Mouse (Mus musculus) kidney, embryonic 15.5 days (tissue): ENCODE results near the gene Kif14. TPM values are rescaled to one million over a fixed set of nuclear protein-coding genes. Genes with fewer than 3 reads are reported as not detected.
"Not testable (repeated sequence)": the region's sequence is repeated elsewhere in the genome, so short reads cannot be mapped to it uniquely, and the experiment has no call there.

ENCODE experiments used
- ATAC-seq: fragments of 200-750 bp; cut with Nextera tagmentation; replicated peaks from 2 replicates; pipeline ENCODE4 v1.8.0; 2017; ENCODE audit warnings: moderate TSS enrichment; ENCODE audit not compliant: low FRiP score
- H3K27ac ChIP-seq: fragments of 300-500 bp; sonication (generic); 2 replicates; pipeline ENCODE4 v1.5.1; 2015; ENCODE audit warnings: mild to moderate bottlenecking, inconsistent platforms
- H3K27me3 ChIP-seq: fragments of 300-500 bp; sonication (generic); 2 replicates; pipeline ENCODE4 v1.6.1; 2015; ENCODE audit warnings: inconsistent platforms
- H3K36me3 ChIP-seq: fragments of 300-500 bp; sonication (generic); 2 replicates; pipeline ENCODE4 v1.6.1; 2015; ENCODE audit warnings: inconsistent platforms
- H3K4me1 ChIP-seq: fragments of 300-500 bp; sonication (generic); 2 replicates; pipeline ENCODE4 v1.6.1; 2015; ENCODE audit warnings: inconsistent platforms
- H3K4me2 ChIP-seq: fragments of 300-500 bp; sonication (generic); 2 replicates; pipeline ENCODE4 v1.6.1; 2015; ENCODE audit warnings: moderate library complexity, mild to moderate bottlenecking, inconsistent platforms
- H3K4me3 ChIP-seq: fragments of 300-500 bp; sonication (generic); replicated peaks from 2 replicates; pipeline ENCODE4 v1.5.1; 2015; ENCODE audit warnings: mild to moderate bottlenecking, inconsistent platforms
- H3K9ac ChIP-seq: fragments of 300-500 bp; sonication (generic); 2 replicates; pipeline ENCODE4 v1.6.1; 2015; ENCODE audit warnings: mild to moderate bottlenecking, inconsistent platforms
- H3K9me3 ChIP-seq: fragments of 300-500 bp; sonication (generic); replicated peaks from 2 replicates; pipeline ENCODE4 v1.6.1; 2016; ENCODE audit warnings: inconsistent platforms
- WGBS: fragments of 180-500 bp; shearing (Covaris S2); methylation state at CpG from one replicate; pipeline ENCODE4 v1.1.7; 2015; ENCODE audit warnings: mixed read lengths; 5-methylcytosine and 5-hydroxymethylcytosine counted together
- polyA plus RNA-seq: library from polyadenylated mRNA; unstranded; fragments of >200 nt; fragmentation: Nextera tagmentation; extraction: Ambion mirVana; gene quantifications from 2 replicates; pipeline ENCODE4 v1.2.1, GENCODE M21; 2015

Gene Kif14
- polyA plus RNA-seq, 1 experiment from 2014 or later: 5.0 TPM

- H3K4me3 ChIP-seq: no peak overlapping the region
- H3K27me3 ChIP-seq: no peaks in the 10 kb centered on the region
- no peak for ATAC-seq
- H3K4me2 ChIP-seq: no peak overlapping the region
- no peak overlapping the region for H3K27ac ChIP-seq
- no peaks in the 10 kb centered on the region for H3K9me3 ChIP-seq
- no peak overlapping the region for H3K9ac ChIP-seq
- no peaks in the 10 kb centered on the region for H3K36me3 ChIP-seq
- WGBS: 90% methylated on average over 4 of the region's 4 CpGs
- H3K4me1 ChIP-seq: peaks cover 20% of the 10 kb centered on the region
Measured at GRCm38 (mm10) chr1:136538247-136538646, 72.1 kb downstream of the Kif14 start.

- Histone ChIP-seq H3K4me3 (no peak overlapping the region), H3K36me3 (no peaks in the 10 kb centered on the region), H3K9me3 (no peaks in the 10 kb centered on the region), H3K4me1 (peaks cover 23% of the 10 kb centered on the region), H3K27me3 (no peaks in the 10 kb centered on the region), H3K27ac (no peak overlapping the region), H3K9ac (no peak overlapping the region), H3K4me2 (peak overlapping the region; percentile 37)
- 18% methylated on average over 9 of the region's 9 CpGs for WGBS
- 0 out of 2 replicates have a peak, but pooled peaks have one; percentile 30 for ATAC-seq
Measured at GRCm38 (mm10) chr1:136540407-136540895, 74.3 kb downstream of the Kif14 start.

GRCm38 (mm10) chr1:136541618-136542376, 75.7 kb downstream of the Kif14 start:
- peaks cover 23% of the 10 kb centered on the region for H3K4me1 ChIP-seq
- H3K4me3 ChIP-seq: no peak overlapping the region
- no peak overlapping the region for H3K4me2 ChIP-seq
- no peak overlapping the region for H3K9ac ChIP-seq
- 68% methylated on average over 12 of the region's 12 CpGs for WGBS
- ATAC-seq: no peak
- H3K36me3 ChIP-seq: no peaks in the 10 kb centered on the region
- no peaks in the 10 kb centered on the region for H3K9me3 ChIP-seq
- H3K27ac ChIP-seq: no peak overlapping the region
- H3K27me3 ChIP-seq: no peaks in the 10 kb centered on the region

GRCm38 (mm10) chr1:136543920-136544319, 77.8 kb downstream of the Kif14 start:
- Histone ChIP-seq H3K9ac (no peak overlapping the region), H3K27ac (no peak overlapping the region), H3K4me3 (no peak overlapping the region), H3K27me3 (no peaks in the 10 kb centered on the region), H3K4me1 (peaks cover 23% of the 10 kb centered on the region), H3K9me3 (no peaks in the 10 kb centered on the region), H3K4me2 (no peak overlapping the region), H3K36me3 (no peaks in the 10 kb centered on the region)
- WGBS: 40% methylated on average over 7 of the region's 7 CpGs
- ATAC-seq: 0 out of 2 replicates have a peak, but pooled peaks have one; percentile 15

- Histone ChIP-seq H3K27me3 (no peaks in the 10 kb centered on the region), H3K9ac (no peak overlapping the region), H3K4me3 (no peak overlapping the region), H3K4me2 (no peak overlapping the region), H3K36me3 (no peaks in the 10 kb centered on the region), H3K4me1 (0 out of 2 replicates have a peak, but pooled peaks cover 4% of the 10 kb centered on the region), H3K27ac (no peak overlapping the region), H3K9me3 (no peaks in the 10 kb centered on the region)
- ATAC-seq: no peak
- WGBS: 87% methylated on average over 2 of the region's 2 CpGs
Measured at GRCm38 (mm10) chr1:136547068-136547467, 80.9 kb downstream of the Kif14 start.

GRCm38 (mm10) chr1:136550285-136550684, 84.1 kb downstream of the Kif14 start:
- H3K27me3 ChIP-seq: no peaks in the 10 kb centered on the region
- ATAC-seq: no peak
- no peak overlapping the region for H3K4me3 ChIP-seq
- no peak overlapping the region for H3K4me2 ChIP-seq
- no peaks in the 10 kb centered on the region for H3K36me3 ChIP-seq
- no peak overlapping the region for H3K9ac ChIP-seq
- H3K9me3 ChIP-seq: no peaks in the 10 kb centered on the region
- H3K4me1 ChIP-seq: no peaks in the 10 kb centered on the region
- H3K27ac ChIP-seq: no peak overlapping the region
- WGBS: 93% methylated on average over 6 of the region's 6 CpGs

- Histone ChIP-seq H3K9ac (no peak overlapping the region), H3K9me3 (no peaks in the 10 kb centered on the region), H3K36me3 (no peaks in the 10 kb centered on the region), H3K4me1 (peaks cover 6% of the 10 kb centered on the region), H3K27me3 (no peaks in the 10 kb centered on the region), H3K4me3 (no peak overlapping the region), H3K27ac (no peak overlapping the region), H3K4me2 (no peak overlapping the region)
- WGBS: 29% methylated on average over 16 of the region's 16 CpGs
- ATAC-seq: no peak
Measured at GRCm38 (mm10) chr1:136550851-136551540, 84.9 kb downstream of the Kif14 start.

GRCm38 (mm10) chr1:136554686-136555085, 88.5 kb downstream of the Kif14 start:
- 83% methylated on average over 3 of the region's 3 CpGs for WGBS
- no peak overlapping the region for H3K9ac ChIP-seq
- H3K4me2 ChIP-seq: no peak overlapping the region
- H3K27ac ChIP-seq: no peak overlapping the region
- no peak for ATAC-seq
- no peaks in the 10 kb centered on the region for H3K9me3 ChIP-seq
- no peaks in the 10 kb centered on the region for H3K27me3 ChIP-seq
- H3K36me3 ChIP-seq: no peaks in the 10 kb centered on the region
- no peak overlapping the region for H3K4me3 ChIP-seq
- peaks cover 20% of the 10 kb centered on the region for H3K4me1 ChIP-seq

- WGBS: 26% methylated on average over 7 of the region's 7 CpGs
- 0 out of 2 replicates have a peak overlapping the region, but pooled peaks have one; percentile 16 for H3K4me2 ChIP-seq
- no peak overlapping the region for H3K4me3 ChIP-seq
- H3K36me3 ChIP-seq: no peaks in the 10 kb centered on the region
- peak overlapping the region; percentile 32; the same call in 1 of the 2 replicates for H3K27ac ChIP-seq
- no peak; the same call in 1 of the 2 replicates for ATAC-seq
- peaks cover 22% of the 10 kb centered on the region for H3K4me1 ChIP-seq
- no peaks in the 10 kb centered on the region for H3K9me3 ChIP-seq
- H3K9ac ChIP-seq: no peak overlapping the region
- H3K27me3 ChIP-seq: no peaks in the 10 kb centered on the region
Measured at GRCm38 (mm10) chr1:136555892-136556291, 89.7 kb downstream of the Kif14 start.

GRCm38 (mm10) chr1:136556643-136557042, 90.5 kb downstream of the Kif14 start:
- WGBS: 80% methylated on average over 2 of the region's 2 CpGs
- not testable (repeated sequence) for H3K27ac ChIP-seq, H3K9ac ChIP-seq, H3K27me3 ChIP-seq, ATAC-seq, H3K4me3 ChIP-seq, H3K9me3 ChIP-seq, H3K4me2 ChIP-seq, H3K36me3 ChIP-seq
- H3K4me1 ChIP-seq: peaks cover 23% of the 10 kb centered on the region

GRCm38 (mm10) chr1:136557436-136557835, 91.3 kb downstream of the Kif14 start:
- Histone ChIP-seq H3K27me3 (no peaks in the 10 kb centered on the region), H3K9me3 (no peaks in the 10 kb centered on the region), H3K9ac (no peak overlapping the region), H3K27ac (no peak overlapping the region), H3K4me2 (no peak overlapping the region), H3K4me1 (peaks cover 29% of the 10 kb centered on the region), H3K36me3 (no peaks in the 10 kb centered on the region), H3K4me3 (no peak overlapping the region)
- WGBS: 92% methylated on average over 12 of the region's 12 CpGs
- no peak for ATAC-seq

GRCm38 (mm10) chr1:136558762-136559161, 92.6 kb downstream of the Kif14 start:
- peaks cover 32% of the 10 kb centered on the region for H3K4me1 ChIP-seq
- H3K27me3 ChIP-seq: no peaks in the 10 kb centered on the region
- H3K9ac ChIP-seq: no peak overlapping the region
- WGBS: 61% methylated on average over 5 of the region's 5 CpGs
- no peak overlapping the region for H3K4me2 ChIP-seq
- H3K4me3 ChIP-seq: no peak overlapping the region
- H3K9me3 ChIP-seq: no peaks in the 10 kb centered on the region
- 0 out of 2 replicates have a peak overlapping the region, but pooled peaks have one; percentile 33 for H3K27ac ChIP-seq
- no peak for ATAC-seq
- no peaks in the 10 kb centered on the region for H3K36me3 ChIP-seq
